Mouse (Mus musculus): Measurements from ENCODE around the gene Eif2b5. TPM values are rescaled to one million over a fixed set of nuclear protein-coding genes. Genes with fewer than 3 reads are reported as not detected.
A peak's percentile ranks its signal among the peaks of the same experiment; 100 is the strongest.
"Not testable (repeated sequence)": the region's sequence is repeated elsewhere in the genome, so short reads cannot be mapped to it uniquely, and the experiment has no call there.

The Eif2b5 gene
- polyA plus RNA-seq, 1 experiment from 2014 or later, result 94.5 TPM

- no peak overlapping the region for H3K27ac ChIP-seq (ENCODE audit: low read length)
- 75% methylated on average over 8 of the region's 8 CpGs for WGBS
- no peaks in the 10 kb centered on the region for H3K4me1 ChIP-seq (replicated peaks; ENCODE audit: control insufficient read depth, insufficient read depth, low read length)
These were observed 24.4 kb upstream of the Eif2b5 start for GRCm38 (mm10) chr16:20474211-20474610.

GRCm38 (mm10) chr16:20474786-20475185 is 23.8 kb upstream of the Eif2b5 start:
- Histone ChIP-seq H3K9ac (ENCODE audit: low read length) (no peak overlapping the region), H3K4me1 (replicated peaks; ENCODE audit: control insufficient read depth, insufficient read depth, low read length) (no peaks in the 10 kb centered on the region), H3K36me3 (ENCODE audit: control insufficient read depth, insufficient read depth, low read length) (no peaks in the 10 kb centered on the region), H3K9me3 (ENCODE audit: control insufficient read depth, low read length) (no peaks in the 10 kb centered on the region), H3K27ac (ENCODE audit: low read length) (peak overlapping the region; percentile 68), H3K4me3 (ENCODE audit: low read length) (no peak overlapping the region), H3K27me3 (ENCODE audit: control insufficient read depth, insufficient read depth, low read depth, low read length) (no peaks in the 10 kb centered on the region), H3K4me2 (ENCODE audit: low read depth, low read length) (no peak overlapping the region)
- no peak for ATAC-seq (ENCODE audit: low read depth)
- WGBS, result 71% methylated on average over 6 of the region's 6 CpGs

More at GRCm38 (mm10) chr16:20474211-20474610, 24.4 kb upstream of the Eif2b5 start:
- Histone ChIP-seq H3K36me3 (ENCODE audit: control insufficient read depth, insufficient read depth, low read length) (no peaks in the 10 kb centered on the region), H3K4me3 (ENCODE audit: low read length) (no peak overlapping the region), H3K4me2 (ENCODE audit: low read depth, low read length) (no peak overlapping the region), H3K9me3 (ENCODE audit: control insufficient read depth, low read length) (no peaks in the 10 kb centered on the region), H3K27me3 (ENCODE audit: control insufficient read depth, insufficient read depth, low read depth, low read length) (no peaks in the 10 kb centered on the region), H3K9ac (ENCODE audit: low read length) (no peak overlapping the region)
- ATAC-seq (ENCODE audit: low read depth), result no peak

GRCm38 (mm10) chr16:20475335-20475734 is 23.3 kb upstream of the Eif2b5 start:
- Histone ChIP-seq H3K27me3 (ENCODE audit: control insufficient read depth, insufficient read depth, low read depth, low read length) (no peaks in the 10 kb centered on the region), H3K27ac (ENCODE audit: low read length) (peak overlapping the region; percentile 68), H3K4me3 (ENCODE audit: low read length) (no peak overlapping the region), H3K4me1 (replicated peaks; ENCODE audit: control insufficient read depth, insufficient read depth, low read length) (no peaks in the 10 kb centered on the region), H3K36me3 (ENCODE audit: control insufficient read depth, insufficient read depth, low read length) (no peaks in the 10 kb centered on the region), H3K9me3 (ENCODE audit: control insufficient read depth, low read length) (no peaks in the 10 kb centered on the region), H3K4me2 (ENCODE audit: low read depth, low read length) (no peak overlapping the region), H3K9ac (ENCODE audit: low read length) (no peak overlapping the region)
- ATAC-seq (ENCODE audit: low read depth), result peak; percentile 53
- 57% methylated on average over 1 of the region's 1 CpGs for WGBS

- no peaks in the 10 kb centered on the region for H3K27me3 ChIP-seq (ENCODE audit: control insufficient read depth, insufficient read depth, low read depth, low read length)
- no peaks in the 10 kb centered on the region for H3K9me3 ChIP-seq (ENCODE audit: control insufficient read depth, low read length)
- WGBS, result 24% methylated on average over 1 of the region's 1 CpGs
- peak overlapping the region; percentile 91 for H3K27ac ChIP-seq (ENCODE audit: low read length)
- no peak overlapping the region for H3K4me3 ChIP-seq (ENCODE audit: low read length)
- no peaks in the 10 kb centered on the region for H3K36me3 ChIP-seq (ENCODE audit: control insufficient read depth, insufficient read depth, low read length)
- H3K9ac ChIP-seq (ENCODE audit: low read length), result peak overlapping the region; percentile 19; the same call in 1 of the 2 replicates
- peak; percentile 93 for ATAC-seq (ENCODE audit: low read depth)
- H3K4me1 ChIP-seq (replicated peaks; ENCODE audit: control insufficient read depth, insufficient read depth, low read length), result no peaks in the 10 kb centered on the region
- H3K4me2 ChIP-seq (ENCODE audit: low read depth, low read length), result no peak overlapping the region
These were observed 21.8 kb upstream of the Eif2b5 start for GRCm38 (mm10) chr16:20476857-20477256.

GRCm38 (mm10) chr16:20477270-20477669 is 21.3 kb upstream of the Eif2b5 start:
- H3K36me3 ChIP-seq (ENCODE audit: control insufficient read depth, insufficient read depth, low read length), result no peaks in the 10 kb centered on the region
- peak overlapping the region; percentile 19 for H3K9ac ChIP-seq (ENCODE audit: low read length)
- H3K9me3 ChIP-seq (ENCODE audit: control insufficient read depth, low read length), result no peaks in the 10 kb centered on the region
- H3K4me3 ChIP-seq (ENCODE audit: low read length), result no peak overlapping the region
- H3K4me2 ChIP-seq (ENCODE audit: low read depth, low read length), result no peak overlapping the region
- peak; percentile 64 for ATAC-seq (ENCODE audit: low read depth)
- peak overlapping the region; percentile 91 for H3K27ac ChIP-seq (ENCODE audit: low read length)
- H3K4me1 ChIP-seq (replicated peaks; ENCODE audit: control insufficient read depth, insufficient read depth, low read length), result no peaks in the 10 kb centered on the region
- WGBS, result 33% methylated on average over 3 of the region's 3 CpGs
- H3K27me3 ChIP-seq (ENCODE audit: control insufficient read depth, insufficient read depth, low read depth, low read length), result no peaks in the 10 kb centered on the region

GRCm38 (mm10) chr16:20478504-20478903 is 20.1 kb upstream of the Eif2b5 start:
- Histone ChIP-seq H3K4me1 (replicated peaks; ENCODE audit: control insufficient read depth, insufficient read depth, low read length) (no peaks in the 10 kb centered on the region), H3K27me3 (ENCODE audit: control insufficient read depth, insufficient read depth, low read depth, low read length) (no peaks in the 10 kb centered on the region), H3K27ac (ENCODE audit: low read length) (no peak overlapping the region), H3K36me3 (ENCODE audit: control insufficient read depth, insufficient read depth, low read length) (no peaks in the 10 kb centered on the region), H3K9me3 (ENCODE audit: control insufficient read depth, low read length) (no peaks in the 10 kb centered on the region), H3K4me2 (ENCODE audit: low read depth, low read length) (no peak overlapping the region), H3K4me3 (ENCODE audit: low read length) (no peak overlapping the region), H3K9ac (ENCODE audit: low read length) (no peak overlapping the region)
- 40% methylated on average over 2 of the region's 2 CpGs for WGBS
- ATAC-seq (ENCODE audit: low read depth), result no peak

- H3K4me3 ChIP-seq (ENCODE audit: low read length); ATAC-seq (ENCODE audit: low read depth); H3K4me2 ChIP-seq (ENCODE audit: low read depth, low read length); H3K27me3 ChIP-seq (ENCODE audit: control insufficient read depth, insufficient read depth, low read depth, low read length); H3K4me1 ChIP-seq (replicated peaks; ENCODE audit: control insufficient read depth, insufficient read depth, low read length); H3K9me3 ChIP-seq (ENCODE audit: control insufficient read depth, low read length); H3K27ac ChIP-seq (ENCODE audit: low read length); H3K9ac ChIP-seq (ENCODE audit: low read length); H3K36me3 ChIP-seq (ENCODE audit: control insufficient read depth, insufficient read depth, low read length): not testable (repeated sequence)
- WGBS, result 79% methylated on average over 12 of the region's 12 CpGs
These were observed 19.4 kb upstream of the Eif2b5 start for GRCm38 (mm10) chr16:20479026-20479760.

GRCm38 (mm10) chr16:20480115-20480514 is 18.5 kb upstream of the Eif2b5 start:
- WGBS, result 33% methylated on average over 3 of the region's 3 CpGs
- H3K9ac ChIP-seq (ENCODE audit: low read length), result no peak overlapping the region
- no peak overlapping the region for H3K4me2 ChIP-seq (ENCODE audit: low read depth, low read length)
- H3K36me3 ChIP-seq (ENCODE audit: control insufficient read depth, insufficient read depth, low read length), result no peaks in the 10 kb centered on the region
- no peaks in the 10 kb centered on the region for H3K9me3 ChIP-seq (ENCODE audit: control insufficient read depth, low read length)
- no peak for ATAC-seq (ENCODE audit: low read depth)
- H3K27me3 ChIP-seq (ENCODE audit: control insufficient read depth, insufficient read depth, low read depth, low read length), result no peaks in the 10 kb centered on the region
- H3K27ac ChIP-seq (ENCODE audit: low read length), result no peak overlapping the region
- no peaks in the 10 kb centered on the region for H3K4me1 ChIP-seq (replicated peaks; ENCODE audit: control insufficient read depth, insufficient read depth, low read length)
- no peak overlapping the region for H3K4me3 ChIP-seq (ENCODE audit: low read length)

- Histone ChIP-seq H3K36me3 (ENCODE audit: control insufficient read depth, insufficient read depth, low read length) (no peaks in the 10 kb centered on the region), H3K9me3 (ENCODE audit: control insufficient read depth, low read length) (no peaks in the 10 kb centered on the region), H3K27me3 (ENCODE audit: control insufficient read depth, insufficient read depth, low read depth, low read length) (no peaks in the 10 kb centered on the region), H3K27ac (ENCODE audit: low read length) (no peak overlapping the region), H3K4me2 (ENCODE audit: low read depth, low read length) (no peak overlapping the region), H3K4me3 (ENCODE audit: low read length) (no peak overlapping the region), H3K4me1 (replicated peaks; ENCODE audit: control insufficient read depth, insufficient read depth, low read length) (no peaks in the 10 kb centered on the region), H3K9ac (ENCODE audit: low read length) (no peak overlapping the region)
- 67% methylated on average over 2 of the region's 2 CpGs for WGBS
- no peak for ATAC-seq (ENCODE audit: low read depth)
These were observed 16.9 kb upstream of the Eif2b5 start for GRCm38 (mm10) chr16:20481746-20482145.

Data from lung, embryonic 16.5 days (tissue).